Mouse (Mus musculus): ENCODE results near the gene Esrp2. TPM values are rescaled to one million over a fixed set of nuclear protein-coding genes. Genes with fewer than 3 reads are reported as not detected.

Esrp2 gene
- polyA plus RNA-seq, 1 experiment from 2014 or later = 4.1 TPM

- Histone ChIP-seq H3K36me3 (replicated peaks; ENCODE audit: control insufficient read depth, insufficient read depth, low read depth, low read length) (peaks cover 6% of the 10 kb centered on the region; the same call in 1 of the 2 replicates), H3K4me2 (ENCODE audit: low read depth, low read length) (no peak overlapping the region), H3K9ac (replicated peaks; ENCODE audit: low read length) (no peak overlapping the region), H3K9me3 (replicated peaks; ENCODE audit: control insufficient read depth, low read length) (no peaks in the 10 kb centered on the region), H3K27ac (replicated peaks; ENCODE audit: low read depth, low read length) (no peak overlapping the region), H3K4me1 (ENCODE audit: control insufficient read depth, insufficient read depth, low read length) (no peaks in the 10 kb centered on the region), H3K4me3 (ENCODE audit: low read depth, low read length) (no peak overlapping the region), H3K27me3 (ENCODE audit: control insufficient read depth, insufficient read depth, low read length) (no peaks in the 10 kb centered on the region)
- WGBS = 93% methylated on average over 2 of the region's 2 CpGs
- DNase-seq (ENCODE audit: low spot score) (no peak), ATAC-seq (replicated peaks; ENCODE audit: insufficient number of reproducible peaks, low FRiP score, low TSS enrichment, low read depth) (no peak)
Observed at GRCm38 (mm10) chr8:106112041-106112440, 24.7 kb downstream of the Esrp2 start.

GRCm38 (mm10) chr8:106108729-106109128 lies 28.0 kb downstream of the Esrp2 start:
- H3K36me3 ChIP-seq (replicated peaks; ENCODE audit: control insufficient read depth, insufficient read depth, low read depth, low read length) = peaks cover 6% of the 10 kb centered on the region; the same call in 1 of the 2 replicates
- no peak overlapping the region for H3K4me2 ChIP-seq (ENCODE audit: low read depth, low read length)
- DNase-seq (ENCODE audit: low spot score) = no peak
- no peak overlapping the region for H3K4me3 ChIP-seq (ENCODE audit: low read depth, low read length)
- ATAC-seq (replicated peaks; ENCODE audit: insufficient number of reproducible peaks, low FRiP score, low TSS enrichment, low read depth) = no peak
- H3K4me1 ChIP-seq (ENCODE audit: control insufficient read depth, insufficient read depth, low read length) = no peaks in the 10 kb centered on the region
- no peaks in the 10 kb centered on the region for H3K27me3 ChIP-seq (ENCODE audit: control insufficient read depth, insufficient read depth, low read length)
- no peak overlapping the region for H3K9ac ChIP-seq (replicated peaks; ENCODE audit: low read length)
- whole genome bisulfite sequencing = 89% methylated on average over 3 of the region's 3 CpGs
- H3K27ac ChIP-seq (replicated peaks; ENCODE audit: low read depth, low read length) = no peak overlapping the region
- H3K9me3 ChIP-seq (replicated peaks; ENCODE audit: control insufficient read depth, low read length) = no peaks in the 10 kb centered on the region

- no peak overlapping the region for H3K27ac ChIP-seq (replicated peaks; ENCODE audit: low read depth, low read length)
- DNase-seq (ENCODE audit: low spot score) (no peak), ATAC-seq (replicated peaks; ENCODE audit: insufficient number of reproducible peaks, low FRiP score, low TSS enrichment, low read depth) (no peak)
- no peaks in the 10 kb centered on the region for H3K27me3 ChIP-seq (ENCODE audit: control insufficient read depth, insufficient read depth, low read length)
- no peak overlapping the region for H3K9ac ChIP-seq (replicated peaks; ENCODE audit: low read length)
- H3K36me3 ChIP-seq (replicated peaks; ENCODE audit: control insufficient read depth, insufficient read depth, low read depth, low read length) = peaks cover 6% of the 10 kb centered on the region; the same call in 1 of the 2 replicates
- 100% methylated on average over 4 of the region's 4 CpGs for WGBS
- H3K9me3 ChIP-seq (replicated peaks; ENCODE audit: control insufficient read depth, low read length) = no peaks in the 10 kb centered on the region
- H3K4me1 ChIP-seq (ENCODE audit: control insufficient read depth, insufficient read depth, low read length) = no peaks in the 10 kb centered on the region
- H3K4me3 ChIP-seq (ENCODE audit: low read depth, low read length) = no peak overlapping the region
- H3K4me2 ChIP-seq (ENCODE audit: low read depth, low read length) = no peak overlapping the region
Observed at GRCm38 (mm10) chr8:106108080-106108479, 28.7 kb downstream of the Esrp2 start.

GRCm38 (mm10) chr8:106106193-106106592 lies 30.6 kb downstream of the Esrp2 start:
- no peaks in the 10 kb centered on the region for H3K27me3 ChIP-seq (ENCODE audit: control insufficient read depth, insufficient read depth, low read length)
- ATAC-seq (replicated peaks; ENCODE audit: insufficient number of reproducible peaks, low FRiP score, low TSS enrichment, low read depth) (no peak), DNase-seq (ENCODE audit: low spot score) (no peak)
- no peak overlapping the region for H3K9ac ChIP-seq (replicated peaks; ENCODE audit: low read length)
- 87% methylated on average over 1 of the region's 1 CpGs for WGBS
- H3K9me3 ChIP-seq (replicated peaks; ENCODE audit: control insufficient read depth, low read length) = no peaks in the 10 kb centered on the region
- H3K36me3 ChIP-seq (replicated peaks; ENCODE audit: control insufficient read depth, insufficient read depth, low read depth, low read length) = peaks cover 6% of the 10 kb centered on the region; the same call in 1 of the 2 replicates
- no peak overlapping the region for H3K4me3 ChIP-seq (ENCODE audit: low read depth, low read length)
- no peaks in the 10 kb centered on the region for H3K4me1 ChIP-seq (ENCODE audit: control insufficient read depth, insufficient read depth, low read length)
- no peak overlapping the region for H3K27ac ChIP-seq (replicated peaks; ENCODE audit: low read depth, low read length)
- no peak overlapping the region for H3K4me2 ChIP-seq (ENCODE audit: low read depth, low read length)

GRCm38 (mm10) chr8:106103888-106104287 lies 32.9 kb downstream of the Esrp2 start:
- Histone ChIP-seq H3K9ac (replicated peaks; ENCODE audit: low read length) (no peak overlapping the region), H3K4me3 (ENCODE audit: low read depth, low read length) (no peak overlapping the region), H3K4me2 (ENCODE audit: low read depth, low read length) (no peak overlapping the region), H3K36me3 (replicated peaks; ENCODE audit: control insufficient read depth, insufficient read depth, low read depth, low read length) (peaks cover 6% of the 10 kb centered on the region; the same call in 1 of the 2 replicates), H3K27me3 (ENCODE audit: control insufficient read depth, insufficient read depth, low read length) (no peaks in the 10 kb centered on the region), H3K9me3 (replicated peaks; ENCODE audit: control insufficient read depth, low read length) (no peaks in the 10 kb centered on the region), H3K4me1 (ENCODE audit: control insufficient read depth, insufficient read depth, low read length) (no peaks in the 10 kb centered on the region), H3K27ac (replicated peaks; ENCODE audit: low read depth, low read length) (no peak overlapping the region)
- no peak for ATAC-seq (replicated peaks; ENCODE audit: insufficient number of reproducible peaks, low FRiP score, low TSS enrichment, low read depth)
- DNase-seq (ENCODE audit: low spot score) = no peak
- WGBS = 91% methylated on average over 2 of the region's 2 CpGs

- H3K9ac ChIP-seq (replicated peaks; ENCODE audit: low read length) = no peak overlapping the region
- DNase-seq (ENCODE audit: low spot score) = no peak
- H3K36me3 ChIP-seq (replicated peaks; ENCODE audit: control insufficient read depth, insufficient read depth, low read depth, low read length) = no peaks in the 10 kb centered on the region
- no peaks in the 10 kb centered on the region for H3K9me3 ChIP-seq (replicated peaks; ENCODE audit: control insufficient read depth, low read length)
- H3K4me3 ChIP-seq (ENCODE audit: low read depth, low read length) = no peak overlapping the region
- 93% methylated on average over 4 of the region's 4 CpGs for WGBS
- no peaks in the 10 kb centered on the region for H3K27me3 ChIP-seq (ENCODE audit: control insufficient read depth, insufficient read depth, low read length)
- H3K27ac ChIP-seq (replicated peaks; ENCODE audit: low read depth, low read length) = no peak overlapping the region
- no peak overlapping the region for H3K4me2 ChIP-seq (ENCODE audit: low read depth, low read length)
- H3K4me1 ChIP-seq (ENCODE audit: control insufficient read depth, insufficient read depth, low read length) = no peaks in the 10 kb centered on the region
- ATAC-seq (replicated peaks; ENCODE audit: insufficient number of reproducible peaks, low FRiP score, low TSS enrichment, low read depth) = no peak
Observed at GRCm38 (mm10) chr8:106102321-106102720, 34.5 kb downstream of the Esrp2 start.

Other genes with a start within 250 kb of the Esrp2 start
- gene Nrn1l, start 243.4 kb downstream of the Esrp2 start, polyA plus RNA-seq (2014; fragmentation: Nextera tagmentation; extraction: Ambion mirVana) = 0.38 and 0.52 TPM in 2 replicates
- gene Pskh1, start 236.5 kb downstream of the Esrp2 start, polyA plus RNA-seq (2014; fragmentation: Nextera tagmentation; extraction: Ambion mirVana) = 16.8 and 23.1 TPM in 2 replicates
- gene Ctrl, start 203.1 kb downstream of the Esrp2 start, polyA plus RNA-seq (2014; fragmentation: Nextera tagmentation; extraction: Ambion mirVana) = 0.58 and 0.59 TPM in 2 replicates
- 23.1 and 24.1 TPM in 2 replicates for gene Psmb10, start 198.5 kb downstream of the Esrp2 start, polyA plus RNA-seq (2014; fragmentation: Nextera tagmentation; extraction: Ambion mirVana)
- gene Lcat, start 193.6 kb downstream of the Esrp2 start, polyA plus RNA-seq (2014; fragmentation: Nextera tagmentation; extraction: Ambion mirVana) = 0.84 and 1.1 TPM in 2 replicates
- 16.8 and 19.0 TPM in 2 replicates for gene Slc12a4, start 170.9 kb downstream of the Esrp2 start, polyA plus RNA-seq (2014; fragmentation: Nextera tagmentation; extraction: Ambion mirVana)
- gene Dpep3, start 157.5 kb downstream of the Esrp2 start, polyA plus RNA-seq (2014; fragmentation: Nextera tagmentation; extraction: Ambion mirVana) = not detected in 2 replicates
- gene Dus2, start 145.6 kb downstream of the Esrp2 start, polyA plus RNA-seq (2014; fragmentation: Nextera tagmentation; extraction: Ambion mirVana) = 17.0 and 17.7 TPM in 2 replicates
- gene Dpep2nb, start 131.0 kb downstream of the Esrp2 start, polyA plus RNA-seq (2014; fragmentation: Nextera tagmentation; extraction: Ambion mirVana) = not detected in 2 replicates
- 18.7 and 20.5 TPM in 2 replicates for gene Ddx28, start 125.1 kb downstream of the Esrp2 start, polyA plus RNA-seq (2014; fragmentation: Nextera tagmentation; extraction: Ambion mirVana)
- 5.1 and 5.4 TPM in 2 replicates for gene Nfatc3, start 78.1 kb downstream of the Esrp2 start, polyA plus RNA-seq (2014; fragmentation: Nextera tagmentation; extraction: Ambion mirVana)
- 6.6 and 8.7 TPM in 2 replicates for gene Pla2g15, start 13.4 kb upstream of the Esrp2 start, polyA plus RNA-seq (2014; fragmentation: Nextera tagmentation; extraction: Ambion mirVana)
- 82.4 and 90.9 TPM in 2 replicates for gene Slc7a6, start 31.9 kb upstream of the Esrp2 start, polyA plus RNA-seq (2014; fragmentation: Nextera tagmentation; extraction: Ambion mirVana)
- 43.8 and 46.7 TPM in 2 replicates for gene Slc7a6os, start 74.0 kb upstream of the Esrp2 start, polyA plus RNA-seq (2014; fragmentation: Nextera tagmentation; extraction: Ambion mirVana)
- 62.6 and 62.7 TPM in 2 replicates for gene Prmt7, start 74.0 kb upstream of the Esrp2 start, polyA plus RNA-seq (2014; fragmentation: Nextera tagmentation; extraction: Ambion mirVana)
- 2.0 and 2.9 TPM in 2 replicates for gene Smpd3, start 201.0 kb upstream of the Esrp2 start, polyA plus RNA-seq (2014; fragmentation: Nextera tagmentation; extraction: Ambion mirVana)

All from embryonic facial prominence, embryonic 11.5 days (tissue).